Comparison of ENCODE assay signal across 8 mouse cellular contexts in the genomic region with DNA sequence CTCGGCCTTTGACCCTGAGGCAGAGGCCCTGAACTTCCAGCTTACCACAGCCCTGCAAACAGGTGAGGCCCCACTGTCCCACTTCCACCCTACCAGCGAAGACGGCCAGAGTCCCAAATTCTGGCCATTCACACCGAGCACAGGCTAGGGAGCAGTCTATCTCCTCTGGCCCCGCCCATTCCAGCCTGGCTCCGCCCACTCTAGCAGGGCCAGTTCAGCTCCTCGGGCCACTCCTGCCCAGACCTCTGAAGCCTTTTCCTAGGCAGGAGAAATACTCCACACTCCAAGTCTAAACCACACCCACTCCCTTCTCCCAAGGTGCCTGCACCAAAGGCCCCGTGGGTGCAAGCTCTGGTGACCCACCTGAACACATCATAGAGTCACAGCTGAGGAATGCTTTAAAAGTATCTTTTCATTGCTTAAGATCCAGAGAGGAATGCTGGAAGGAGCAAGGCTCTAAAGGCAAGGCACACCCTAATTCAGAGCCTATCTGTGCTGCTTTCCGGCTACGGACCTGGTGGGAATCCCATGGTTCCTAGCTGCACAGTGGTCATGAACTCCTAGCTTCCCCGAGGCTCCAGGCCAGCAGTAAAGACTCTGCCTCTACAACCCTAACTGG. TPM values are rescaled to one million over a fixed set of nuclear protein-coding genes. Genes with fewer than 3 reads are reported as not detected.
DNase-seq lines count a peak whose midpoint lies in the region; ATAC-seq and TF ChIP-seq lines count a peak whose summit lies in the region.

No protein-coding gene starts in this region.

- DNase-seq in testis, postnatal 10 days (ENCODE audit: low spot score), result peak; percentile 87
- DNase-seq in testis, postnatal 14 days (ENCODE audit: low spot score), result no peak
- no peak for DNase-seq in liver, embryonic 14.5 days (ENCODE audit: low read depth in 3 of 3, low spot score in 3 of 3)
- DNase-seq in yolk sac, embryonic 10.5 days (ENCODE audit: low spot score), result peak; percentile 88
- DNase-seq in layer of hippocampus, postnatal 25 days (ENCODE audit: extremely low spot score in 1 of 2, low spot score in 1 of 2), result no peak
- DNase-seq in left cerebral cortex, postnatal 10 days (ENCODE audit: extremely low spot score in 1 of 2, low spot score in 2 of 2), result no peak
- no peak for DNase-seq in spleen, postnatal 36 days (ENCODE audit: low spot score in 2 of 2)

- peak overlapping the region; percentile 86 for H3K27ac ChIP-seq in heart, embryonic 16.5 days (ENCODE audit: low read length)
- H3K27ac ChIP-seq in liver, embryonic 14.5 days, result no peak overlapping the region

- peaks cover under 1% of the 10 kb centered on the region; the same call in 1 of the 2 replicates for H3K27me3 ChIP-seq in heart, embryonic 16.5 days (ENCODE audit: control insufficient read depth, insufficient read depth, low read length)
- H3K27me3 ChIP-seq in liver, embryonic 14.5 days (ENCODE audit: control insufficient read depth, insufficient read depth, low read length), result no peaks in the 10 kb centered on the region

- no peaks in the 10 kb centered on the region for H3K9me3 ChIP-seq in heart, embryonic 16.5 days (replicated peaks; ENCODE audit: control insufficient read depth, low read length)
- H3K9me3 ChIP-seq in liver, embryonic 14.5 days (ENCODE audit: control insufficient read depth, low read length), result no peaks in the 10 kb centered on the region

- H3K4me2 ChIP-seq in heart, embryonic 16.5 days (ENCODE audit: low read depth, low read length), result no peak overlapping the region
- no peak overlapping the region for H3K4me2 ChIP-seq in liver, embryonic 14.5 days (ENCODE audit: low read depth)

- peaks cover 48% of the 10 kb centered on the region for H3K4me1 ChIP-seq in heart, embryonic 16.5 days (ENCODE audit: control insufficient read depth, insufficient read depth, low read length)
- peaks cover 0 to 5% of the 10 kb centered on the region in 2 experiments; a peak in 2 of 4 replicates for H3K4me1 ChIP-seq in liver, embryonic 14.5 days (replicated peaks; ENCODE audit: control insufficient read depth in 2 of 2, insufficient read depth in 2 of 2, low read length in 1 of 2)

- WGBS in heart, embryonic 16.5 days, result 36% methylated on average over 11 of the region's 11 CpGs
- 38% methylated on average over 11 of the region's 11 CpGs for WGBS in liver, embryonic 14.5 days (ENCODE audit: insufficient replicate concordance)

- H3K9ac ChIP-seq in heart, embryonic 16.5 days (ENCODE audit: low read length), result peak overlapping the region; percentile 34
- H3K9ac ChIP-seq in liver, embryonic 14.5 days (replicated peaks), result no peak overlapping the region

- H3K36me3 ChIP-seq in heart, embryonic 16.5 days (ENCODE audit: control insufficient read depth, insufficient read depth), result no peaks in the 10 kb centered on the region
- no peaks in the 10 kb centered on the region for H3K36me3 ChIP-seq in liver, embryonic 14.5 days (replicated peaks; ENCODE audit: control insufficient read depth, insufficient read depth, low read depth)

- no peak overlapping the region for H3K4me3 ChIP-seq in heart, embryonic 16.5 days (ENCODE audit: low read length)
- H3K4me3 ChIP-seq in liver, embryonic 14.5 days (ENCODE audit: insufficient read depth in 1 of 2, low read depth in 2 of 2, low read length in 2 of 2), result no peak overlapping the region

- 0 out of 2 replicates have a peak, but pooled peaks have one; percentile 2 for ATAC-seq in heart, embryonic 16.5 days (replicated peaks; ENCODE audit: extremely low read depth, insufficient read depth, low FRiP score)
- 0 out of 2 replicates have a peak, but pooled peaks have one; percentile 11 for ATAC-seq in liver, embryonic 14.5 days (ENCODE audit: insufficient read depth)

- TF ChIP-seq EP300 in liver, embryonic 14.5 days (IDR thresholded peaks at IDR 0.05; ENCODE audit: low read depth), result no peak

- intact Hi-C loops in left cerebral cortex, postnatal 10 days (cut with DNase I), result no loop called here

- TF ChIP-seq CTCF in liver, embryonic 14.5 days (IDR thresholded peaks at IDR 0.05; ENCODE audit: low read depth), result no peak

RNA-seq across cellular contexts. Expression of a gene that starts 16.3 kb away (rescaled TPM):
- 11.8 and 15.5 TPM in 2 replicates for polyA plus RNA-seq in heart, embryonic 16.5 days (2015; fragmentation: Nextera tagmentation; extraction: Ambion mirVana)
- 53.3 and 64.7 TPM in 2 replicates for polyA plus RNA-seq in liver, embryonic 14.5 days (2012; rRNA removed)
- 86.7 and 97.2 TPM in 2 replicates for polyA plus RNA-seq in liver, embryonic 14.5 days (2014; fragmentation: Nextera tagmentation; extraction: Ambion mirVana)
- 10 to 100 TPM; 17.7 to 20.8 TPM for total RNA-seq in layer of hippocampus, postnatal 25 days (2021)
- total RNA-seq in left cerebral cortex, postnatal 10 days (2021), result 10 to 100 TPM; 20.6 to 21.2 TPM

Comparison
In these comparisons a context has a peak if more than half of its experiments do, and no peak if none do; other contexts are left out.
1. DNase-seq: peak in testis, postnatal 10 days (single experiment) and yolk sac, embryonic 10.5 days (single experiment); none in testis, postnatal 14 days (single experiment), liver, embryonic 14.5 days (0 of 3), layer of hippocampus, postnatal 25 days (0 of 2), left cerebral cortex, postnatal 10 days (0 of 2) and spleen, postnatal 36 days (0 of 2).